Mouse (Mus musculus): Measurements from ENCODE around the gene Gpr65.
A peak's percentile ranks its signal among the peaks of the same experiment; 100 is the strongest.

Gpr65 gene

GRCm38 (mm10) chr12:98280996-98281395, 12.6 kb downstream of the Gpr65 start:
- DNase-seq (ENCODE audit: extremely low read depth, insufficient read length, low spot score) = no peak

GRCm38 (mm10) chr12:98282776-98283486, 14.5 kb downstream of the Gpr65 start:
- DNase-seq (ENCODE audit: extremely low read depth, insufficient read length, low spot score) = peak; percentile 58

- peak; percentile 88 for DNase-seq (ENCODE audit: extremely low read depth, insufficient read length, low spot score)
Measured at GRCm38 (mm10) chr12:98283487-98283860, 15.0 kb downstream of the Gpr65 start.

- peak; percentile 41 for DNase-seq (ENCODE audit: extremely low read depth, insufficient read length, low spot score)
Measured at GRCm38 (mm10) chr12:98284477-98284876, 16.0 kb downstream of the Gpr65 start.

DNA sequence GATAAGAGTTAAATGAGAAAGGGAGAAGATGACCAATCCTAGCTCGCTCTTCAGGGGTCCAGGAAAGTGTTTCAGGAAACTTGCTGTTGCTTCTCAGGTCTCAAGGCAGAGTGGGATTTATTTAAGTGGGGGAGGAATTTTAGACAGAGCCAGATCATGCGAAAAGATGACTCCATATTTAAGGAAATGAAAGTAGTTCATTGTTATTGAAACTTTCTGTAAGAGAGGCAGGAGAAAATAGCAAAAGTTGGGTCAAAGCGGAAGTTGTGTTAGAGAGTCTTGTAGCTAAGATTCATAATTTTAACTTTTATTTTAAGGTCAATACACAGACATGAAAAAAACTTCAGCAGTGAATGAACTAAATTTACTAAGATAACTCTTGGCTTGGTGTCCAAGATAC, 22.0 kb downstream of the Gpr65 start:
- no peak for DNase-seq (ENCODE audit: extremely low read depth, insufficient read length, low spot score)

GRCm38 (mm10) chr12:98292278-98292677, 23.8 kb downstream of the Gpr65 start:
- no peak for DNase-seq (ENCODE audit: extremely low read depth, insufficient read length, low spot score)

DNA sequence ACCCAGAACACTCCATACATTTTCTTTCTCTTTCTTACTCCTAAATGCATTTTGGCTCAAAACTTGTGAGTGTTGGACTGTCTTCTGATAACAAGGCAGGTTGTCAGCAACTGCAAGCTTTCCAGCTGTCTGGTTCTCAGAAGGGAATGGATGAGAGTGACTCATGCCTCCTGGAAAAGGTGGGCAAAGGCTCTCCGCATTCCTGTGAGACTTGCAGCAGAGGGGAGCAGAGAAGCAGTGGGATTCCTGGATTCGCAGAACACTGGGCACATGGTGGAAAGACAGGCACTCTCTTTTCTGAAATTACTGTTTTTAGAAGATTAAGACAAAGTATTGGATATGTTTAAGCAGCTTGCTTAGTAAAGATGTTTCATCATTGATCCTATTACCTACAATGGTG, 25.8 kb downstream of the Gpr65 start:
- no peak for DNase-seq (ENCODE audit: extremely low read depth, insufficient read length, low spot score)

DNA sequence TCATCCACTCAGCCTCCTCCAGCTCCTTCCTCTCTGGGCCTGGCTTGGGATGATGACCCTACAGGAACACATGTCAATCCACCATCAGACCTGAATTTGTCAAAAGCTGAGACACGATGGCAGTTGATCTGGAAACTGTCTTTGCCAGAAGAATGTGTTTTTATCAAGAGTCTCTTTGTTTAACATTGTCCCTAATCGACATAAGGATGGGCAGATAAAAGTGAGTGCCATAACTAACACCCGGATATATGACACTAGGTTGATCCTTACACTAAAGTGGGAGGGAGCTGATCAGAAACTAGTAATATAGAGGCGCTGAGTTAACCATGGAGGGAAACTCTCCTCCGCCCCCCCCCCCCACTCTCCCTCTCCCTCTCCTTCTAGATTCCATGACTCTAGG, 33.5 kb downstream of the Gpr65 start:
- DNase-seq (ENCODE audit: extremely low read depth, insufficient read length, low spot score) = no peak

DNA sequence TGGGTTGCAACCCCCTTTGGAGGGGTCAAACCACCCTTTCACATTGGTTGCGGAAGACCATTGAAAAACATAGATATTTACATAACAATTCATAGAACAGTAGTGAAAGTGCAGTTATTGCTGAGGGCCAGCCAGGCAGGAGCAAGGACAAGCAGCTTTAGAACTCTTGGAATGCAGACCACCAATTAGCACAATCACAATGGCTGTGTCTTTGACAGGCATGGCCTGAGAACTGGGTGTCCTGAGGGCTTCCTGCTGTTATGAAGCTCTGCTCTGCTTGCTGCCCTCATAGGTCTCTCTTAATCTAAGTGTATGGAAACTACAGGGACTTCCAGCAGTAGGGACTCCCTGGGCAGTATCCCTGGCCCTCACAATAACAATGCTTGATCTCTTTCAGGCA, 34.6 kb downstream of the Gpr65 start:
- no peak for DNase-seq (ENCODE audit: extremely low read depth, insufficient read length, low spot score)

- no peak for DNase-seq (ENCODE audit: extremely low read depth, insufficient read length, low spot score)
Measured at GRCm38 (mm10) chr12:98307179-98307915, 38.9 kb downstream of the Gpr65 start.

DNA sequence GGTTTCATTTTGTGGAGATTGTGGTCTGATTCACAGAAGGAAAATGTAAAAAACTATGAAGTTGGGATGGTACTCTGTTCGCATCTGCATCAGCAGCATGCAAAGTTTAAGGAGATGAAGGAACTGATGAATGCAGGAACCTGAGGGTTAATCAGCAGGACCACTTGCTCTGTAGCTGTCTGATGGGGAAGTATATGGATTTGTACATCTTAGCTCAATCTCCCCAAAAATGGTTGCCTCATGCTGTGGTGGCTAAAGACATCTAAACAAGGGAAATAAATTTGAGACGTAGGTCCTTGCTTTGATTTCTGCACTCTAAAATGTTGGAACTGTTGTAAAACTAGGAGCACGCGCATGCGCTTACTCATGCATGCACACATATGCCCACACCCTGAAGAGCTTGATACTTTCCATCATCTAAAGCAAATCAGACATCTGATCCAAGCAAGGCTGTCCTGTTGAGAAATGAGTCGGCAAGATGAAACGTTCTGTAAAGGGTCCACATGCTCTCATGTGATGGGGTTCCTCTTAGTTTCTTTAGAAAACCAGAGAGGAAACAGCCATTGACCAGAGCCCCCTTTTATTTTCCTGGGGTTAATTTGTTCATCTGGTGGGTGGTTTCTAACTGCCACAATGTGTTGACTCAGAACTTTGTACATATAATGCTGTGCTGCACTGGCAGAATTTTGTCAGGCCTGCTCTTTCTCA, 43.1 kb downstream of the Gpr65 start:
- no peak for DNase-seq (ENCODE audit: extremely low read depth, insufficient read length, low spot score)

DNA sequence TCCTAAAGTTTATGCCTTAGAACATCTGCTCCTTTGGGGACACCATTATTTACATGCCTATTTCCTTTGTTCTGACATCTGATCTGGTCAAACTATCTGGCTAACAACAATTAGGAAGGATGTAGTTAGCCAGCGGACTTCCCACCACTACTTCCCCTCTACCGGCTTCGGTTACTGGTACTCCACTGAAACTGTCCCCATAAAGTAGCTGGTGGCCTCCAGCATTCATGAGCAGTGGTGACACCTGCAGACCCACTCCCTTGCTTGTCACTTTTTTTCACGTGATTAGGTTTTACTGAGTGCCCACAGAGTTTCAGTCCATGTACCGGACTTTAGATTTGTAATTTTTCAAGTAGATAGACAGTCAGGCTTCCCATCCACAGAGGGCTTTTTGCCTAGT, 47.5 kb downstream of the Gpr65 start:
- DNase-seq (ENCODE audit: extremely low read depth, insufficient read length, low spot score) = no peak

- DNase-seq (ENCODE audit: extremely low read depth, insufficient read length, low spot score) = no peak
Measured at GRCm38 (mm10) chr12:98317718-98318340, 49.4 kb downstream of the Gpr65 start.

- no peak for DNase-seq (ENCODE audit: extremely low read depth, insufficient read length, low spot score)
Measured at GRCm38 (mm10) chr12:98322426-98322825, 54.0 kb downstream of the Gpr65 start.

DNA sequence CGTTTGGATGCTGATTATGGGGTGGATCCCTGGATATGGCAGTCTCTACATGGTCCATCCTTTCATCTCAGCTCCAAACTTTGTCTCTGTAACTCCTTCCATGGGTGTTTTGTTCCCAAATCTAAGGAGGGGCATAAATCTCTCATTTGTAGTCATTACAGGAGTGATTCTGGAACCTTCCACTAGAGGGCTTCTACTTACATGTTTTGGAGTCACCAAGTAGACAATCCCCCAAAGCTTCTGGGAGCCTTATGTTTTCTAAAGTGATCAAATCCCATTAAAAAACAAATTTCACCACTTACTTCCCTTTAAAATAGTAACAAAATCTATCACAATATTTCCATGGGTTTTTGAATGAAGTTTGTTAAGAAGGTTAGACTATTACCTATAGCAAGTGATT, 55.7 kb downstream of the Gpr65 start:
- DNase-seq (ENCODE audit: extremely low read depth, insufficient read length, low spot score) = peak; percentile 14

Measured in 3134 (cell line).